Mouse (Mus musculus) embryonic fibroblast, embryonic 13.5 days (primary cell): Measurements from ENCODE around the gene Dmc1.

Source experiments
- CTCF ChIP-seq: IDR thresholded peaks from 2 replicates; pipeline ENCODE4 v1.5.1; 2011; ENCODE audit warnings: mild to moderate bottlenecking, control low read depth, low read length, moderate library complexity, borderline replicate concordance; ENCODE audit not compliant: insufficient read depth
- POLR2A ChIP-seq: IDR thresholded peaks from 2 replicates; pipeline ENCODE4 v1.6.1; 2011; ENCODE audit warnings: low read depth, mild to moderate bottlenecking, control low read depth, low read length, moderate library complexity

GRCm38 (mm10) chr15:79609226-79609625 is 4.3 kb upstream of the Dmc1 start:
- TF ChIP-seq CTCF (no peak), POLR2A (no peak)
